Mouse (Mus musculus) erythroblast, adult 5-6 weeks (primary cell): ENCODE data around the gene 5730596B20Rik. TPM values are rescaled to one million over a fixed set of nuclear protein-coding genes. Genes with fewer than 3 reads are reported as not detected.

Experiments used
- total RNA-seq, 2 experiments: library from RNA; stranded (forward) in 1 of 2; stranded (reverse) in 1 of 2; fragments of 150-400 nt in 1 of 2; fragments of 200-764, 138-1000 nt in 1 of 2; gene quantifications; 2 replicates each; pipeline versions ENCODE4 v1.2.3 to v1.2.4; 2015 to 2017; ENCODE audit warnings: low replicate concordance in 2 of 2

The 5730596B20Rik gene
- total RNA-seq, 2 experiments from 2014 or later = not detected

Other genes starting within 250 kb of the 5730596B20Rik start
- gene Skap2, start 164.9 kb upstream of the 5730596B20Rik start, total RNA-seq (2015; ENCODE audit: low replicate concordance) = 34.8 and 68.1 TPM in 2 replicates
- 37.2 and 38.3 TPM in 2 replicates for gene Skap2, start 164.9 kb upstream of the 5730596B20Rik start, total RNA-seq (2017; ENCODE audit: low replicate concordance)
- gene Hoxa1, start 19.2 kb upstream of the 5730596B20Rik start, total RNA-seq (2015; ENCODE audit: low replicate concordance) = not detected in 2 replicates
- gene Hoxa1, start 19.2 kb upstream of the 5730596B20Rik start, total RNA-seq (2017; ENCODE audit: low replicate concordance) = not detected in 2 replicates
- not detected in 2 replicates for gene Hoxa2, start 12.7 kb upstream of the 5730596B20Rik start, total RNA-seq (2015; ENCODE audit: low replicate concordance)
- not detected in 2 replicates for gene Hoxa2, start 12.7 kb upstream of the 5730596B20Rik start, total RNA-seq (2017; ENCODE audit: low replicate concordance)
- gene Hoxa4, start 14.3 kb downstream of the 5730596B20Rik start, total RNA-seq (2015; ENCODE audit: low replicate concordance) = not detected in 2 replicates
- 0.34 TPM in 1 of 2 replicates, not detected in the other for gene Hoxa4, start 14.3 kb downstream of the 5730596B20Rik start, total RNA-seq (2017; ENCODE audit: low replicate concordance)
- not detected in 2 replicates for gene Hoxa5, start 27.1 kb downstream of the 5730596B20Rik start, total RNA-seq (2015; ENCODE audit: low replicate concordance)
- gene Hoxa5, start 27.1 kb downstream of the 5730596B20Rik start, total RNA-seq (2017; ENCODE audit: low replicate concordance) = 0.17 and 0.56 TPM in 2 replicates
- not detected in 2 replicates for gene Hoxa6, start 31.2 kb downstream of the 5730596B20Rik start, total RNA-seq (2015; ENCODE audit: low replicate concordance)
- gene Hoxa6, start 31.2 kb downstream of the 5730596B20Rik start, total RNA-seq (2017; ENCODE audit: low replicate concordance) = not detected in 2 replicates
- not detected in 2 replicates for gene Hoxa3, start 35.8 kb downstream of the 5730596B20Rik start, total RNA-seq (2015; ENCODE audit: low replicate concordance)
- gene Hoxa3, start 35.8 kb downstream of the 5730596B20Rik start, total RNA-seq (2017; ENCODE audit: low replicate concordance) = not detected in 2 replicates
- gene Gm28308, start 35.8 kb downstream of the 5730596B20Rik start, total RNA-seq (2015; ENCODE audit: low replicate concordance) = not detected in 2 replicates
- gene Gm28308, start 35.8 kb downstream of the 5730596B20Rik start, total RNA-seq (2017; ENCODE audit: low replicate concordance) = not detected in 2 replicates
- gene Hoxa7, start 44.4 kb downstream of the 5730596B20Rik start, total RNA-seq (2015; ENCODE audit: low replicate concordance) = 0.77 and 2.5 TPM in 2 replicates
- 1.3 and 2.1 TPM in 2 replicates for gene Hoxa7, start 44.4 kb downstream of the 5730596B20Rik start, total RNA-seq (2017; ENCODE audit: low replicate concordance)
- gene Hoxa9, start 53.6 kb downstream of the 5730596B20Rik start, total RNA-seq (2015; ENCODE audit: low replicate concordance) = 3.3 TPM in 1 of 2 replicates, not detected in the other
- 2.5 and 4.0 TPM in 2 replicates for gene Hoxa9, start 53.6 kb downstream of the 5730596B20Rik start, total RNA-seq (2017; ENCODE audit: low replicate concordance)
- gene Hoxa10, start 63.4 kb downstream of the 5730596B20Rik start, total RNA-seq (2015; ENCODE audit: low replicate concordance) = not detected in 2 replicates
- not detected in 2 replicates for gene Hoxa10, start 63.4 kb downstream of the 5730596B20Rik start, total RNA-seq (2017; ENCODE audit: low replicate concordance)
- gene Hoxa11, start 68.3 kb downstream of the 5730596B20Rik start, total RNA-seq (2015; ENCODE audit: low replicate concordance) = not detected in 2 replicates
- gene Hoxa11, start 68.3 kb downstream of the 5730596B20Rik start, total RNA-seq (2017; ENCODE audit: low replicate concordance) = not detected in 2 replicates
- gene Hoxa13, start 83.4 kb downstream of the 5730596B20Rik start, total RNA-seq (2015; ENCODE audit: low replicate concordance) = not detected in 2 replicates
- gene Hoxa13, start 83.4 kb downstream of the 5730596B20Rik start, total RNA-seq (2017; ENCODE audit: low replicate concordance) = not detected in 2 replicates
- gene Evx1, start 136.0 kb downstream of the 5730596B20Rik start, total RNA-seq (2015; ENCODE audit: low replicate concordance) = not detected in 2 replicates
- gene Evx1, start 136.0 kb downstream of the 5730596B20Rik start, total RNA-seq (2017; ENCODE audit: low replicate concordance) = not detected in 2 replicates